Mouse (Mus musculus): ENCODE measurements around the gene Glb1l.

Gene Glb1l

DNA sequence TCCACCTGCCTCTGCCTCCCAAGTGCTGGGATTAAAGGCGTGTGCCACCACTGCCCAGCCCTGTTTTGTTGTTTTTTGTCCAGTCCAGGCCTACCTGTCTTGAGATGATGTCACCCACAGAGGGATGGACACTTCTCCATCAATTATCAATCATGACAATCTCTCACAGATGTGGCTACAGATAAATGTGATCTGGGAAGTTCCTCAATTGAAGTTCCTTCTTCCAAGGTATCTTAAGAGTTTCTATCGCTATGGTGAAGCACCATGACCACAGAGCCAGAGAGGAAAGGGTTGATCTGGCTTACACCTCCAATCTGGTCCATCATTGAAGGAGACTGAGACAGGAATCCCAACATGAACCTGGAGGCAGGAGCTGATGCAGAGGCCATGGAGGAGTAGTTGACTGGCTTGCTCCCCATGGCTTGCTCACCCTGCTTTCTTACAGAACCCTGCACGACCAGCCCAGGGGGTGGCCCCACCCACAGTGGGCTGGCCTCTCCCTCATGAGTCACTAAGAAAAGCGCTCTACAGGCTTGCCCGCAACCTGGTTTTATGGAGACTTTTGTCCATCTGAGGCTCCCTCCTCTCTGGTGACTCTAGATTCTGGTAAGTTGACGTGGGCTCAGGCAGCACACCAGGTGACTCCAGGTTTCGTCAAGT lies 19.9 kb upstream of the Glb1l start:
- no peak for DNase-seq

DNA sequence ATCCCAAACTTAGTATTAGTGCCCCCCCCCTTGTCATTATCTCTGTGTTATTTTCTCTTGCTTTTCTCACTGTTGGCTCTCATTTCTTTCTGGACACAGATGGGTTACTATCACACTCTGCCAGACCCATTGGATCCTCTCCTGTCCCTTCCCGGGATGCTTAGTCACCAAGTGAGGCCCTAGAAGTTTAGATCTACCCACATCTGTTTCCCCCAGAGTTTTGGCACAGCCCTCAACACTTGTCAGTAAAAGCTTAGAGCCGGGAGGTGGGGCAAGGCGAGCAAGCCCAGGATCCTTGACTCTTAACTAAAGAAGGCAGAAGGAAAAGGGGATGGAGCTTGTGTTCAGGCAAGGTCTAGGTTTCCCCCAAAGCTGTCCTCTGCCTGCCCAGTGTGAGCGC lies 18.5 kb upstream of the Glb1l start:
- DNase-seq, result no peak

DNA sequence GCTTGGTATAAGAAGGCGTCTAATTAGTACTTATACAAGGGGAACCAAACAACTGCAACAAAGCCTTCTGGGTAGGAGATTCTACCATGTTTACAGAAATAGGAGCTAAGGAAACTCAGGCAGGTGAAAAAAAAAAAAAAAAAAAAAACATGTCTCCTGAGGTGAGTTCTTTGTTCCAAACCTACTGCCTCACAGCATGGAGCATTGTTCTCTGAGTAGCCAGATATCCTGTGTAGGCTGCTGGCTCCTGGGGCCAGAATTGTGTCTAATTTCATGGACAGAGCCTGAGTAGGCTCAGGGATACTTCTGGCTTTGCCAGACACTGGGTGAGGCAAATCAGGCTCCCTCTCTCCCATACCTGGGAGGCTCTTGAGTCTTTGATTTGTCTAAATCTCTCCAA lies 17.0 kb upstream of the Glb1l start:
- no peak for DNase-seq

DNA sequence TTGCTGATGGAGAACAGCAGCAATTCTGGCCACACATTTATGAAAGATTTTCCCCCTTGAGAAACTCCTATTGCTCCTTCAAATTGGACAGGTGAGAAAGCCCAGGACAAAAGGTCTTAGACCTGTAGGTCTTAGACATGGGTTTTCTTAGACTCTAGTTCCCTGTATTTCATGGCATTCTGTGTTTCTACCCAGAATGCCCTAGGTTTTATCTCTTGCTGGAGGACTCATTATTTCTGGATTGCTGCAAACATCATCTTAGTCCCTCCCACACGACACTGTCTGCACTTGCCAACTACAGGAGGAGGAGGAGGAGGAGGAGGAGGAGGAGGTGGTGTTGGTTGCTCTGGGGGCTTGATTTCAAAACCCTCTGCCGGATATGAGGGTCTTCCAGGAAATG lies 15.5 kb upstream of the Glb1l start:
- DNase-seq, result no peak

DNA sequence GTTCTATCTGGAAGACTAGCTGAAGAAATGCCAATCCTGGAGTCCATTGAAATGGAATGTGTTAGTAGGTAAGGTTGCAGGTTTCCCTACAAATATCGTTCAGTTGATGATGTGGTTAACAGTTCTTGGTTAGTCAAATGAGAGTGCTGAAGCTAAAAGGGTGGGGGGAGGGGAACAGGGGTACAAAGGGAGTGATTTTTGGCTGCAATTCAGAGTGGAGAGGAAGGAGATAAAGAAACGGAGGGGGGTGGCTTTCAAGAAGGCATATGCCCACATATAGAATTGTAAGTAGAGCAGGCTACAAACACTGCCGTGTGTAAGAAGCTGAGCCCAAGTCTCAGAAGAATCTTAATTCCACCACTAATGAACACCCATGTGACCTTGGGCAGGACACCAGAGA lies 14.9 kb upstream of the Glb1l start:
- DNase-seq, result no peak

DNA sequence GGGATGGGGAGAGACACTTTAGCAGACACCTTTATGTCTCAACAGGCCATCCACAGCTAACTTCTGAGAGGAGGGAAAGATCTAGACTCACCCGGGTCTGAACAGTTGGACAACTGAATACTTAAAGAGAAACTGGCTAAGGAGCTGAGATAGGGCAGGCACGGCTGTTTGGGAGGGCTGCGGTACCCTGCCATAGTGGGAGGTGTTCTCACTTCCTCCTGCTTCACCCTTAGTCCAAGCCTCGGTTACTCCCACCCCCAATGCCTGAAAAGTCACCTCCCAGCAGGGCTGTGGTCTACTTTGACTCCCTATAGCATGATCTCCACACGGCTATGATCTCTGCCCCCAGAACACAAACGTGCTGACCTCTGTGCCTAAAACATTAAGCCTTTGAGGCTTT lies 12.9 kb upstream of the Glb1l start:
- no peak for DNase-seq

DNA sequence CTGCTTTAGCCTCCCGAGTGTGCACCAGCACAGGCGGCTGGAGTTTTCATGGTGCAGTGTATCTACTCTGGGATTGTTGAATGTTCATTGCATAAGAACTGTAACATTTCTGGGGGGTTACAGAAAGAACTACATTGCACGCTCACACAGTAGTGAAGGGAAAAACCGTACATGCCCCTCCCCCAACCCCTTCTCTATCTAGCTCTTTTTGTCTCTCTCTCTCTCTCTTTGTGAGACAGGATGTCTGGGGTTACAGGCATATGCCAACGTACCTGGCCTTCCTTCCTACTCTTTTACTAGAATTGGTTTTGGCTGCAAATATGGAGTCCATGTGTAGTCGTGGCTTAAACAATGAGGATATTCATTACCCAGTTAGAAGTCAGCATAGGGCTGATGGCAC lies 12.3 kb upstream of the Glb1l start:
- no peak for DNase-seq

DNA sequence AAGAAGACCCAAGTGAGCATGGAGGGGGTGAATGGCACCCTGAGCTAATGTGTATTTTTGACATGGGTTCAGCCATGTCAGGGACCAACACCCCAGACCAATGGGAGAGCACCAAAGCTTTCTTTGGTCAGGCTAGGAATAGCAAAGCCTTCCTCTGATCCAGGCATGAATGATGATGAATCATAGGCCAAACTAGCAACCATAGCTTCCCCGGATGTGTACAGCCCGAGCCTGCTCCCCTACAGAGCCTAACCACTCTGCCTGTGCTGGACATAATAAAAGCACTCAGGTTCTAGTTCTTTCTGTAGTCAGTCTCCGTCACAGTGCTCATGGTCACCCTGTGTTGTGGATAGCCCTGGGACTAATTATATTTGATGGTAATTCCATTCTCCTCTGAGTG lies 10.9 kb upstream of the Glb1l start:
- no peak for DNase-seq

DNA sequence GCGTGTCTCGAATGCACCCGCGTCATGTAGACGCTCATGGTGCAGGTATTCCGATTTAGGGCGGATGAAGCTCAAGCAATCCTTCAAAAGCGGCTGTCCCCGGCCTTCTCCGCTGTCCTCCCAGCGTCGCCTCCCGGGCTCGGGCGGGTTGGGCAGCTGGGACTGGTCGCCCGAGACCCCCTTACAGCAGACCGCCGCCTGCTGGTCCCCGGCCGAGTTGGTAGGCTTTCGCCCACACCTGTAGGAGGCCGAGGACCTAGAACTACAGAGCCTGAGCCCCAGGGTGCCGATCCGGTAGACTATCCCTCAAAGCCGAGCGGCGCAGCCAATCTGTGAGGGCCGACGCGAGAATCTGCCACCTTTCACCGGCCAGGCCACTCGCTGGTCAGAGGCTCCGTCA lies 8.9 kb upstream of the Glb1l start, which contains the start of gene Tuba4a:
Gene Tuba4a, minus strand, starts transcription at position 335 of the 400 bp plus-strand sequence.
- no peak for DNase-seq

DNA sequence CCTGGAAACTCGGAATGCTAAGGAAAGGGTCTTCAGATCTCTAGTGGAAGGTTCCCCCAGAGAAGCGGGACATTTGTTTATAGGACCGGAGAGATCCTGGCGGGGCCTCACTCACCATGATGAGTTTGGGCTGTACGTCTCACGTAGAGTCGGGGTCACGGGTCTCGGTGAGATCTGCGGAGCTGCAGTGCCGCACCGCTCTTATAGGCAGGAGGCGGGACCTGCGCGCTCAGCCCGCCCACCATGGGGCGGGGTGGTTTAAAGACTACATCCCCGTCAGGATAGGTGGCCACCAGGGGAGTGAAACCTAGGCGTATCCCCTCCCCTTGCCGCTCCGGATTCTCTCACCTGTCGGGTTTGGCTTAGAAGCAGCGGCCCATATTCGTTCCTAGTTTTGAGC lies 8.5 kb upstream of the Glb1l start:
- peak; percentile 97 for DNase-seq

DNA sequence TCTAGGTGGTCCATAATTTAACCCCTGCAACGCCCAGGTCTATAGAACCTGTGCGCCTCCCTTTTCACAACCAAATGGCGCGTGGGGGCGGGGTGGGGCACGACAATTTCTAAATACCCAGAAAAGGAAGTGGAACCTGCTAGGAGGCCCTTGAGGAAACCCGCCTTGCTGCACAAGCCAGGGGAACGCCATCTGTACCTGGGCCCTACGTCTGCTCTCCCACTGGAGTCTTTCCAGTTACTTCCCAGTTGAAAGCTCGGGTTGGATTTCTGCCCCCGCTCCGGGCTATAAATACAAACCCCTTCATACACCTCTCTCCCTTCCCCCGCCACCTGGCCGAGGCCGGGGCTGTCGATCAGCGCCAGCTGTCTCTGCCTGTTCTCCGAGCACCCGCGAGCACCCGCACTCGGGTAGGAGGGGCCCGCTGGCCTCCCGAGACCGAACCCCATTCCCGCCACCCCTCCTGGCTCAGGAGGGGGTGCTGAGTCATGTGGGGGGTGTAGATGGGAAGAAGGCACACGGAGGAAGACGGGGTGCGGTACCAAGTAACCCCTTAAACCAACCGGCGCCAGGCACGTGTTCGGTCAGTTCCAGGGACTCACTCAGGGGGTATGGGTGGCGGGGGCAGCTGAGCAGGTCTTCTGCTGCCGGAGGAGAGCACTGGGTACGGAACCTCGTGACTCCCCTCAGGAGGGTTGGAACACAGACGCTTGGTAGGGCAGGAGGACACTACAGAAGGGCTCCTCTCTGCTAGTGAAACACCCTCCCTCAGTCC lies 7.8 kb upstream of the Glb1l start:
- DNase-seq, result peak; percentile 72

DNA sequence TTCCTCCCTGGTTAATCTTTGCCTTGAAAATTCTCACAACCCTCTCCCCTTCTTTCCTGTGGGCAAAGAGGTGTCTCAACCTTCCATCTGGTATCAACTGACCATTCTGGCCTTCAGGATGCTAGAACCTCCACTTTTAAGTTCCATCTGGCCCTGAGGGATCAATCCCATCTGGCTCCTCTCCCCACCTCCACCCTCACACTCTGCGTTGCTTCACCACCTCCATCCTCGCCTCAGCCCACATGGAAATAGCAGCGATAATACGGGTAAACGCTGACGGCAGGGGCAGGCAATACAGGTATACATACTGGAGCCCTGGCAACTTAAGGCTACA lies 7.2 kb upstream of the Glb1l start:
- DNase-seq, result no peak

DNA sequence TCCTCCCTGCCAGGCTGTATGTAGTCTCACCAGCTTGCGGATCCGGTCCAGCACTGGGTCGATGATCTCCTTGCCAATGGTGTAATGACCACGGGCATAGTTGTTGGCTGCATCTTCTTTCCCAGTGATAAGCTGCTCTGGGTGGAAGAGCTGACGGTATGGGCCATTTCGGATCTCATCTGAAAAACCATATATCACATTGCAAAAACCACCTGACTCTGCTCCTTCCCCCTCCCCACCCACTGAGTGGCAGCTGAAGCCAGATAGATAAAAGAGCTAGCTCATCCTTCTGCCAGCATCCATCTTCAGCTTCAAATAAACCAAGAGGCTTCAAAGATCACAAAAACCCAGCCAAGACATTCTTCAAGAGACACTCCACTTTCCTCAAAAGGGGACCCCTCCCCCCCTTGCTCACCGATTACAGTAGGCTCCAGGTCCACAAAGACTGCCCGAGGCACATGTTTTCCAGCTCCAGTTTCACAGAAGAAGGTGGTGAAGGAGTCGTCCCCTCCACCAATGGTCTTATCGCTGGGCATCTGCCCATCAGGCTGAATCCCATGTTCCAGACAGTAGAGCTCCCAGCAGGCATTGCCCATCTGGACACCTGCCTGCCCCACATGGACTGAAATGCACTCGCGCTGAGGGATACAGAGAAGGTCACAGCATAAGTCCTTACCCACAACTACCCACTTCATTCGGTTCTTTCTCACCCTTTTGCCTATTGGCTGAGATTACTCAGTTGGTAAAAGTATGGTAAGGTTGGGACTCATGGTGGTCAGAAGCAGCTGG lies 6.4 kb upstream of the Glb1l start:
- DNase-seq, result no peak

DNA sequence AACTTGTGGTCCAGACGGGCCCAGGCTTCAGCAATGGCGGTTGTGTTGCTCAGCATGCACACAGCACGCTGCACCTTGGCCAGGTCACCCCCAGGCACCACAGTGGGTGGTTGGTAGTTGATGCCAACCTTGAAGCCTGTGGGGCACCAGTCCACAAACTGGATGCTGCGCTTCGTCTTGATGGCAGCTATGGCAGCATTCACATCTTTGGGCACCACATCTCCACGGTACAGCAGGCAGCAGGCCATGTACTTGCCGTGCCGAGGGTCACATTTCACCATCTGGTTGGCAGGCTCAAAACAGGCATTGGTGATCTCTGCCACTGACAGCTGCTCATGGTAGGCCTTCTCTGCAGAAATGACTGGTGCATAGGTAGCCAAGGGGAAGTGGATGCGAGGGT lies 5.2 kb upstream of the Glb1l start:
- DNase-seq, result no peak

DNA sequence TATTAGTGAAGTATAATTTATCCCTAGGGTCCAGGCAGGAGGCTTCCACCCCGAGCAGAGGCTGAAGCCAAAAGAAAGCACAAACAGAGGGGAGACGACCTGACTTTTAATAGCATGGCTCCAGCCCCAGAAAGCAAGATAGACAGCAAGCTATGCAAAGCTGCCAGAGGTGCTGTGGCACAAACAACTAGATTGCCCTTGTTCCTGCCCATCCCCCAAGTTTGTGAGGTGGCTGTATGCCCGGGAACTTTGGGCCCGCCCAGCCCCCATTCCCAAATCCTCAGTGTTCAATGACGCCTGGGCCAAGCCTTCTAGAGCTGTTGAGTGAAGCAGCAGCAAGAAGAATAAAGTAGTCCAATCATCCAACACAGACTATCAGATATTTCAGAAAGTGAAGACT lies 4.3 kb upstream of the Glb1l start:
- no peak for DNase-seq

DNA sequence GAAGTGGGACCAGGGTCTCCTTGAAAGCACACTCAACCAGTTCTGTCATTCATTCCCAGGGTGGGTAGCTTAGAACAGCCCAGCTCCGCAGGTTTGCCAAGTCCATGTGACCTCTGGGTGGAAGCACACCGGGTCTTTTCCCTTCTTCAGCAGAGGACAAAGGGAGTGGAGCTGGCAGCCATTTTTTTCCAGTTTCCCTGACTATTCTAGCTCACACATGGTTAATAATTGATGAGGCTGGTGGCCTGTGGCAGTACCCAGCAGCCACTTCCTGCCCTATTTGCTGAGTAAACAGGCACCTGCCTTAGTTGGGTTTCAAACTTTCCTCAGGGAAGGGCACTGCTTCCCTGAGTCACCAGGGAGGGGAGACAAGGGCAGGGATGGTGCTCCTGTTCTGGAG lies 3.8 kb upstream of the Glb1l start:
- no peak for DNase-seq

DNA sequence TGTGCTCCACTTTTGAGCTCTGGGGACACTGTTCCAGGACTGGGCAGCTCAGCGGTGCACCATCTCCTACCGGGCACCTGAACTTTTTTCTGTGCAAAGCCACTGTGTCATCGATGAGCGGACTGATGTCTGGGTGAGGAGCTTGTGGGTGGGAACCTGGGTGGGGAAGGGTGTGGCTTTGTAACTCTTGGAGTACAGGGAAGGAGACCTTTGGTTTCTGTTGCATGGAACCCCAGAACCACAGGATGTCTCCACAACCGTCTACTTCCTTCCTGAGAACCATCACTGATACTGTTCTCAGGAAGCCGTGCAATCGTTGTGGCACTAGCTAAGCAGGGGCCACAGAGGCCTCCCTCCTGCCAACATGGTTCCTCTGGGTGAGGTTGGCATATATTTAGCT lies 2.5 kb upstream of the Glb1l start:
- peak; percentile 58 for DNase-seq

DNA sequence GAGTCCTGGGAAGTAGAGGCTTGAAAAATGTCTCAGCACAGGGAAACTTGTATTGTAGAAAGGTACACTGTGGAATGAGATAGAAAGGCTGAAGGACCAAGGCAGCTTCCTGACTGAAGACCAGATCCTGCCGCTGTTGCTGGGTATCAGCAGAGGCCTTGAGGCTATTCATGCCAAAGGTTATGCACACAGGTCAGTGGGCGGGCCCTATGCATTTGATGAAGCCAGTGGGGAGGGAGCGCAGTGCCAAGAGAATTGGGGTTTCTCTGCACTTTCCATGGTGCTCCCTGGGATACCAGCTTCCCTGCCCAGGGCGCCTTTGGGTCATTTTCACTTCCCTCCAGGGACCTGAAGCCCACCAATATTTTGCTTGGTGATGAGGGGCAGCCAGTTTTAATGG lies 1.9 kb upstream of the Glb1l start:
- no peak for DNase-seq

DNA sequence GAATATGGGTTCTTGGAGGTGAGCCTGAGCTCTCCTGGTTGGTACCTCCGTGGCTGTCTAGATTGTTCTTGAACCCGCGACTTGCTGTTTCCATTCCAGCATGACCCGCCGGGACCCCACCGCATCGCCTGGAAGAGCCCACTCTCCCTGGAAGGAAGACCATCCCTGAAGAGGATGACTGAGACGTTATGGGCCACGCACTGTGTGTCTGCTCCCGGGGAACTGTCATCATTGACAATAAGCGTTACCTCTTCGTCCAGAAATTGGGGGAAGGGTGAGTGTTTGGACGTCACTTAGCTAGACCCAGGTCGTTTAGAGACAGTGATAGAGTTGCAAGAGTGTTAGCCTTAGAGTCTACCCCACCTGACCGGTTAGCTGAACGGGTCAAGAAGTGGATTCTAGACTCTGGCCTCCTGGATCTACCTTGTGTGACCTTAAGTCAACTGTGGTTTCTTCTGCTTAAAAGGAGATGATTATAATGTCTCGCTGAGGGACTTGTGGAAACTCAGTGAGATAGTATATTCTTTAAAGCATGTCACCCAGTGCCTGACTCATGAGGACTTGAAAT lies 612 bp upstream of the Glb1l start:
- no peak for DNase-seq

DNA sequence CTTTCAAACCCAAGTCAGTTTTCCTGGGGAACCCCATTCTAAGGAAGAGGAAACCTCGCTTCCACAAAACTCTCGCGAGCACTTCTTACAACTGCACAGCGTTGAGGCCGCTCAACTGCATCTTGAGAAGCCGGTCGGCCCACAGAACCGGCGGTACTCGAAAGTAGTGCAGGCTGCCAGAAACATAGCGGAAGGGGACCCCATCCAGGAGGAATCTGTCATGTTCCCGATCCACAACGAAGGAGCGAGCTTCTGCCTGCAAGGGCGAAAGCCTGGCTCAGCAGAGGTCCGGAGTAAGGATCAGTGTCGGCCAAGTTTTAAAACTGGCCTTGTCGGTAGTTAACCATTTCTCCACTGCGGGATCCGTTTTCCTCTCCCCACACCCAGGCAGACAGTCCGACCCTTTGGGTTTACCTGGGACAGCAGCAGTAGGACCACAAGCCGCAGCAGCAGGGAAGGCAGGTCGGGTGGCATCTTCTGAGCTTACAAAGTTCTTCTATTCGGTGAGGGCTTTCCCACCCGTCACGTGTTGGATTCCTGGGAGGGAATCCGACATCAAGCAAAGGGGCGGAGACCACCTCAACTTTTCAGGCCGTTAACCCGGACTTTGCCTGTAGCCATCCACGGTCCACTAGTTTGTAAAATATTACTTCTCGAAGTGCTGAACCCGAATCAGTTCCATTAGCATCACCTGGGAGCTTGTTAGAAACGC lies 1.5 kb downstream of the Glb1l start:
- peak; percentile 66 for DNase-seq

DNA sequence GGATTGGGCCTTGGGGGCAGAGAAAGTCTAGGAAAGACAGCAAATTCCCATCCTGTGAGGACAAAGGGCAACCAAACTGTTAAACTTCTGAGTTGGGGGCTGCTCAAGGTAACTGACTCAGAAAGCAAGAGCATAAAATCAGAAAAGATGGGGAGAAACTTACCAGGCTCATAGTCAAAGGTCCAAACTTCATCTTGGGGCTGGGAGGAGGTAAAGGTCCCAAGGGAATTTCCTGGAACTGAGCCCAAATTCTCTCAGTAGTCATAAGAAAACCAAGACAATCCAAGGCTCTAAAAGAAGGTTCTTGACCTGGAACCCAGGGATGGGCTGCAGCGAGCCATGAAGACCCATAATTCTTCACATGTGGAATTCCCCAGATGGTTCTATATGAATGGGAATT lies 9.4 kb downstream of the Glb1l start:
- DNase-seq, result no peak

DNA sequence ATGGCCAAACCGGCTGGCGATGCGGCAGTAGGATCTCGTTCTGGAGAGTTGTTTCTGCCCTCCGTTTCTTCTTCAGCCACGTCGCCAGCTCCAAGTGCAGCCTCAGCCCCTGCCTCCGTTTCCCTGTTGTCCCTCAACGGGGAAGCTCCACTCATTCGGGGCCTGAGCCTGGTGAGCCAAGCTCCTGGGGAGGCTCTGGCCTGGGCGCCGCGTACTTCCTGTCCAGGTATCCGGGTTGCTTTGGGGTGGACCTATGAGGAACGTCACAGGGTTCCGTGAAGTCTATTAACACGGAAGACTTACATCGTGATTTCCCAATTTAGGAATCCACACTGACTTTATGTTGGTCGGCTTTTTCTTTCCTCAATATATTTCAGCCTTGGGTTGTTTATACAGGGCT lies 18.2 kb downstream of the Glb1l start:
- peak; percentile 75 for DNase-seq
